Mouse (Mus musculus) brain, embryonic 14.5 days (tissue): ENCODE results near the gene Cped1.

Source experiments
- CTCF ChIP-seq: fragments of 200-500 bp; IDR thresholded peaks from 2 replicates; pipeline ENCODE4 v1.5.1; 2012; ENCODE audit warnings: inconsistent platforms, mild to moderate bottlenecking, moderate library complexity, borderline replicate concordance; ENCODE audit not compliant: insufficient read depth, insufficient read length; ENCODE audit errors: extremely low read depth
- POLR2A ChIP-seq: fragments of 200-500 bp; IDR thresholded peaks from 2 replicates; pipeline ENCODE4 v1.6.1; 2012; ENCODE audit warnings: mild to moderate bottlenecking, inconsistent platforms, borderline replicate concordance; ENCODE audit not compliant: poor library complexity, insufficient read depth, insufficient read length, severe bottlenecking; ENCODE audit errors: extremely low read depth

DNA sequence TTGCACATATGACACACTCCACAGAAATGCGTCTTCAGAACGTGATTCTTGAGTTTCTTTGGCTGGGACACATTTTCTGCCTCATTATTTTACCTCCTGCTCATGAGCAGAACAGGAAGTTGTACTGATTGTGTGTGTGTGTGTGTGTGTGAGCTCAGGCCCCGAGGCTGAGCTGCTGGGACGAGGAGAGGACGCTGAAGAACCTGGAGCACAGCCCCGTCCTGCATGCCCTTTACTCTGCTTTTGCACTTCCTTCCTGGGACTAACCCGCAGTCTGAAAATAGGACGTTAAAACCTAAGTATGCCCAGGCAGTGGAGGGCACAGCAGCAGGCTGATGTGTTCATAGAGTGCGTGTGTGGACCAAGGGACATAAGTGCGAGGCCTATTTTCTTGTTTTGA is 33.9 kb downstream of the Cped1 start:
- no peak for TF ChIP-seq CTCF
- TF ChIP-seq POLR2A, result no peak
